Mouse (Mus musculus): ENCODE measurements at regions not wholly inside any gene's neighbourhood (a gene's known extent, or its start where the extent isn't known, plus 50 kb on each side); places are given as distances from the start of the nearest gene placed in this dataset.
A peak's percentile ranks its signal among the peaks of the same experiment; 100 is the strongest.

GRCm38 (mm10) chr3:102663711-102664110 is 70.6 kb upstream of the Tspan2 start:
- DNase-seq (ENCODE audit: low read depth, low spot score), result no peak

GRCm38 (mm10) chr3:102664665-102665190 is 69.6 kb upstream of the Tspan2 start:
- DNase-seq (ENCODE audit: low read depth, low spot score), result no peak

GRCm38 (mm10) chr3:102667796-102668195 is 66.5 kb upstream of the Tspan2 start:
- DNase-seq (ENCODE audit: low read depth, low spot score), result no peak

- DNase-seq (ENCODE audit: low read depth, low spot score), result no peak
Measured at GRCm38 (mm10) chr3:102668556-102668955, 65.8 kb upstream of the Tspan2 start.

- no peak for DNase-seq (ENCODE audit: low read depth, low spot score)
Measured at GRCm38 (mm10) chr3:102669951-102670350, 64.4 kb upstream of the Tspan2 start.

- no peak for DNase-seq (ENCODE audit: low read depth, low spot score)
Measured at GRCm38 (mm10) chr3:102670557-102670956, 63.8 kb upstream of the Tspan2 start.

GRCm38 (mm10) chr3:102670972-102671371 is 63.4 kb upstream of the Tspan2 start:
- DNase-seq (ENCODE audit: low read depth, low spot score), result no peak

- DNase-seq (ENCODE audit: low read depth, low spot score), result no peak
Measured at GRCm38 (mm10) chr3:102673506-102673905, 60.8 kb upstream of the Tspan2 start.

- DNase-seq (ENCODE audit: low read depth, low spot score), result no peak
Measured at GRCm38 (mm10) chr3:102674068-102674467, 60.3 kb upstream of the Tspan2 start.

- peak; percentile 79 for DNase-seq (ENCODE audit: low read depth, low spot score)
Measured at GRCm38 (mm10) chr3:102676946-102677534, 57.3 kb upstream of the Tspan2 start.

- no peak for DNase-seq (ENCODE audit: low read depth, low spot score)
Measured at GRCm38 (mm10) chr3:102678516-102678915, 55.8 kb upstream of the Tspan2 start.

GRCm38 (mm10) chr3:102682424-102682823 is 51.9 kb upstream of the Tspan2 start:
- DNase-seq (ENCODE audit: low read depth, low spot score), result no peak

- DNase-seq (ENCODE audit: low read depth, low spot score), result no peak
Measured at GRCm38 (mm10) chr3:102683541-102683940, 50.8 kb upstream of the Tspan2 start.

Data from telencephalon, adult 2 months (tissue).